Mouse (Mus musculus): Measurements from ENCODE around the gene Ccdc43. TPM values are rescaled to one million over a fixed set of nuclear protein-coding genes. Genes with fewer than 3 reads are reported as not detected.

The Ccdc43 gene
- polyA plus RNA-seq (2012; rRNA removed), result 3.5 and 4.8 TPM in 2 replicates

GRCm38 (mm10) chr11:102697338-102698017 is at the start of gene Ccdc43:
Ccdc43 (minus strand) TSS chr11:102697782.

DNA sequence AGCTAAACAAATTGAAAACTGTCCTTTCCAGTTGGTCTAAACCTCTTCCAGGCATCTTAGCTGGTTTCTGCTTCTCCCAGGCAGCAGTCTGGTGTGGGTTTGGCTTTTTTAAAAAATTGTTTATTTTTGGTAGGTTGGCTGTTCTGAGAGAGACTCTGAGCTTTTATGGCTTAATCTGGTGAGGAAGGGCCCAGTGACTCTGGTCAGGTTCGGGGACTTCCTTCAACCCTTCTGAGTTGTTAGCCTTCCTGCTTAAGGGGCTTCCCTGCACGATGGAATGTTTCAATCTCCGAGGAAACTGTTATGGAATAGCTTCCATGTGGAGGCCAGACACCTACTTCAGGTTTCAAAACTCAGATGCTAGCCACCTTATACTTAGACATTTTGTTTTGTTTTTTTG is 34.2 kb downstream of the Ccdc43 start, which contains the start of gene Meioc:
TSS of gene Meioc (plus strand) at position 301 of the 400 bp plus-strand sequence.

Other genes with a start within 250 kb of the Ccdc43 start
- 4.4 and 5.2 TPM in 2 replicates for gene Itga2b, start 227.7 kb downstream of the Ccdc43 start, polyA plus RNA-seq (2012; rRNA removed)
- gene Gpatch8, start 141.4 kb downstream of the Ccdc43 start, polyA plus RNA-seq (2012; rRNA removed), result 12.2 and 14.1 TPM in 2 replicates
- 1.6 and 2.1 TPM in 2 replicates for gene Gm11627, start 118.3 kb downstream of the Ccdc43 start, polyA plus RNA-seq (2012; rRNA removed)
- 32.9 and 38.3 TPM in 2 replicates for gene Fzd2, start 93.4 kb downstream of the Ccdc43 start, polyA plus RNA-seq (2012; rRNA removed)
- gene Meioc, start 34.1 kb downstream of the Ccdc43 start, polyA plus RNA-seq (2012; rRNA removed), result not detected in 2 replicates
- 9.1 and 11.5 TPM in 2 replicates for gene Adam11, start 63.7 kb upstream of the Ccdc43 start, polyA plus RNA-seq (2012; rRNA removed)
- gene Gjc1, start 121.9 kb upstream of the Ccdc43 start, polyA plus RNA-seq (2012; rRNA removed), result 3.6 and 3.7 TPM in 2 replicates
- 0.62 and 1.9 TPM in 2 replicates for gene Higd1b, start 138.1 kb upstream of the Ccdc43 start, polyA plus RNA-seq (2012; rRNA removed)
- gene Eftud2, start 183.2 kb upstream of the Ccdc43 start, polyA plus RNA-seq (2012; rRNA removed), result 77.1 and 94.1 TPM in 2 replicates
- gene Ccdc103, start 183.4 kb upstream of the Ccdc43 start, polyA plus RNA-seq (2012; rRNA removed), result 0.13 and 0.31 TPM in 2 replicates
- not detected in 2 replicates for gene Fam187a, start 187.4 kb upstream of the Ccdc43 start, polyA plus RNA-seq (2012; rRNA removed)
- 3.4 and 3.5 TPM in 2 replicates for gene Gfap, start 203.1 kb upstream of the Ccdc43 start, polyA plus RNA-seq (2012; rRNA removed)
- 5.7 and 6.6 TPM in 2 replicates for gene Kif18b, start 227.3 kb upstream of the Ccdc43 start, polyA plus RNA-seq (2012; rRNA removed)
- gene C1ql1, start 248.9 kb upstream of the Ccdc43 start, polyA plus RNA-seq (2012; rRNA removed), result 3.9 and 4.3 TPM in 2 replicates

Data from colon, adult 2 months (tissue).